Mouse (Mus musculus) C2C12 (cell line): ENCODE measurements at regions not wholly inside any gene's neighbourhood (a gene's known extent, or its start where the extent isn't known, plus 50 kb on each side); places are given as distances from the start of the nearest gene placed in this dataset.

Experiments used
- H3K27me3 ChIP-seq: one replicate; pipeline ENCODE4 v1.6.1; 2011; ENCODE audit not compliant: control insufficient read depth, insufficient read depth, insufficient read length
- H3K36me3 ChIP-seq: one replicate; pipeline ENCODE4 v1.6.1; 2011; ENCODE audit not compliant: control insufficient read depth, insufficient read depth
- H3K4me3 ChIP-seq: one replicate; pipeline ENCODE4 v1.5.1; 2011; ENCODE audit warnings: mild to moderate bottlenecking, control low read depth; ENCODE audit not compliant: poor library complexity, insufficient read depth, severe bottlenecking
- H3K79me2 ChIP-seq: one replicate; pipeline ENCODE4 v1.6.1; 2011; ENCODE audit not compliant: control insufficient read depth, insufficient read depth
- H3K79me3 ChIP-seq: one replicate; pipeline ENCODE4 v1.6.1; 2011; ENCODE audit warnings: low read depth, control low read depth
- H3ac ChIP-seq: one replicate; pipeline ENCODE3; 2011; ENCODE audit warnings: low read depth; ENCODE audit not compliant: control insufficient read depth, insufficient read length
- CEBPB ChIP-seq: IDR thresholded peaks from one replicate; pipeline ENCODE4 v1.6.1; 2011; ENCODE audit warnings: low read depth, mild to moderate bottlenecking, control low read depth, moderate library complexity
- CTCF ChIP-seq: IDR thresholded peaks from one replicate; pipeline ENCODE4 v1.5.1; 2011; ENCODE audit not compliant: control insufficient read depth, insufficient read depth, insufficient read length
- FOSL1 ChIP-seq: IDR thresholded peaks from one replicate; pipeline ENCODE4 v1.8.0; 2011; ENCODE audit warnings: mild to moderate bottlenecking, low read length; ENCODE audit not compliant: poor library complexity, insufficient read depth, severe bottlenecking
- MAX ChIP-seq: IDR thresholded peaks from one replicate; pipeline ENCODE4 v1.6.1; 2011; ENCODE audit warnings: mild to moderate bottlenecking, control low read depth
- MYOD1 ChIP-seq: IDR thresholded peaks from one replicate; pipeline ENCODE4 v1.6.1; 2011; ENCODE audit warnings: low read depth; ENCODE audit not compliant: control insufficient read depth, insufficient read length
- MYOG ChIP-seq: IDR thresholded peaks from one replicate; pipeline ENCODE4 v1.6.1; 2011; ENCODE audit not compliant: control insufficient read depth, insufficient read length; ENCODE audit errors: extremely low read depth
- USF1 ChIP-seq: IDR thresholded peaks from one replicate; pipeline ENCODE4 v1.6.1; 2011; ENCODE audit warnings: low read depth, mild to moderate bottlenecking, control low read depth, moderate library complexity

DNA sequence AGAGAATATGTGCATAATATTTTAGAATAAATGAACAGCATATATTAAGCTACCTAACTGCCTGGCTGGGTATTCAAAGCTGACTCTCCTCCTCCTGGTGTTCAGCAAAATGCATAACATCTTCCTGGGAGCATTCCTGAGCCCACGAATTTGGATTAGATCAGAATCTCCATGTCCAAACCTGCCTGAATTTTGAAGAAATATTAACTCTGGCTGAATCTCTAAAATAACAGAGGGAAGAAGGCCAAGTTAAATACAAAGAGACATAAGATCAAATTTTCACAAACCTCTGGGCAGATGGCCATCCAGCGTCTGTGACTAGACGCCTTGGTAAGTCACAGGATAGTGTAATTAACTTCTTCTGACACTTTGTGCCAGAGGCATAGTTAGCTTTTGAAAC lies 95.2 kb upstream of the Lifr start:
- Histone ChIP-seq H3K4me3 (no peak overlapping the region), H3K79me3 (no peaks in the 10 kb centered on the region), H3ac (no peak overlapping the region), H3K27me3 (no peaks in the 10 kb centered on the region), H3K79me2 (no peaks in the 10 kb centered on the region), H3K36me3 (no peaks in the 10 kb centered on the region)
- TF ChIP-seq CEBPB: no peak
- TF ChIP-seq MYOG: no peak
- no peak for TF ChIP-seq CTCF
- no peak for TF ChIP-seq MAX
- TF ChIP-seq FOSL1: no peak
- TF ChIP-seq MYOD1: no peak
- TF ChIP-seq USF1: no peak

DNA sequence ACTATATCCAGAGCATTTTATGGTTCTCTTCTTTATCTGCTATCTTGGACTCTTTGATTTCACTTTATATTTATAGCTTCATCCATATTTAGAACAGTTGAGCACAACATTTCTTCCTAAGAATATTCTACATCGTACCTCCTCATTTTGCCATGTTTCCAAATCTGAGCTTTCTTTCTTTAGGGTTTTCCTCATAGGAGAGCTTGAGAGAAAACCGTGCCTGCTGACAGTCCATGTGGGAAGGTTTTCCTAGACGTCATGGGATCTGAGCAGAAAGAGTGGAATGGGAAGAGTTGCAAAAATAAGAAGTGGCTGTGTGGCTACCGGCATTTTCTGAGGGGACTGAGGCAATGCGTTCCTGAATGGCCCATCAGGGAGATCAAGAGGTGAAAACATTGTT lies 92.5 kb upstream of the Lifr start:
- H3ac ChIP-seq: no peak overlapping the region
- H3K4me3 ChIP-seq: no peak overlapping the region
- no peaks in the 10 kb centered on the region for H3K79me2 ChIP-seq
- no peaks in the 10 kb centered on the region for H3K79me3 ChIP-seq
- no peak for TF ChIP-seq MYOG
- TF ChIP-seq CTCF: no peak
- TF ChIP-seq MYOD1: no peak
- no peak for TF ChIP-seq MAX
- TF ChIP-seq USF1: no peak
- TF ChIP-seq CEBPB: no peak
- no peak for TF ChIP-seq FOSL1
- H3K36me3 ChIP-seq: no peaks in the 10 kb centered on the region
- no peaks in the 10 kb centered on the region for H3K27me3 ChIP-seq

- H3K4me3 ChIP-seq: no peak overlapping the region
- no peaks in the 10 kb centered on the region for H3K79me3 ChIP-seq
- TF ChIP-seq FOSL1: no peak
- no peak for TF ChIP-seq USF1
- TF ChIP-seq CEBPB: no peak
- no peak for TF ChIP-seq MYOD1
- TF ChIP-seq MAX: no peak
- TF ChIP-seq MYOG: no peak
- no peak for TF ChIP-seq CTCF
- H3K79me2 ChIP-seq: no peaks in the 10 kb centered on the region
- no peaks in the 10 kb centered on the region for H3K27me3 ChIP-seq
- H3K36me3 ChIP-seq: no peaks in the 10 kb centered on the region
- no peak overlapping the region for H3ac ChIP-seq
Observed at GRCm38 (mm10) chr15:6998576-6999070, 91.8 kb upstream of the Lifr start.

- H3ac ChIP-seq: no peak overlapping the region
- H3K4me3 ChIP-seq: no peak overlapping the region
- H3K79me3 ChIP-seq: no peaks in the 10 kb centered on the region
- no peak for TF ChIP-seq FOSL1
- no peak for TF ChIP-seq MAX
- no peak for TF ChIP-seq USF1
- no peak for TF ChIP-seq CEBPB
- TF ChIP-seq CTCF: no peak
- TF ChIP-seq MYOD1: no peak
- no peak for TF ChIP-seq MYOG
- no peaks in the 10 kb centered on the region for H3K79me2 ChIP-seq
- H3K36me3 ChIP-seq: no peaks in the 10 kb centered on the region
- H3K27me3 ChIP-seq: no peaks in the 10 kb centered on the region
Observed at GRCm38 (mm10) chr15:6999667-7000066, 90.7 kb upstream of the Lifr start.

- Histone ChIP-seq H3K36me3 (no peaks in the 10 kb centered on the region), H3ac (no peak overlapping the region), H3K4me3 (no peak overlapping the region), H3K27me3 (no peaks in the 10 kb centered on the region), H3K79me2 (no peaks in the 10 kb centered on the region), H3K79me3 (no peaks in the 10 kb centered on the region)
- TF ChIP-seq FOSL1: no peak
- no peak for TF ChIP-seq CEBPB
- TF ChIP-seq CTCF: no peak
- TF ChIP-seq MYOG: no peak
- no peak for TF ChIP-seq USF1
- TF ChIP-seq MAX: no peak
- TF ChIP-seq MYOD1: no peak
Observed at GRCm38 (mm10) chr15:7002226-7002625, 88.2 kb upstream of the Lifr start.

- no peaks in the 10 kb centered on the region for H3K36me3 ChIP-seq
- no peaks in the 10 kb centered on the region for H3K79me2 ChIP-seq
- H3ac ChIP-seq: no peak overlapping the region
- no peak overlapping the region for H3K4me3 ChIP-seq
- H3K27me3 ChIP-seq: no peaks in the 10 kb centered on the region
- H3K79me3 ChIP-seq: no peaks in the 10 kb centered on the region
- no peak for TF ChIP-seq CEBPB
- TF ChIP-seq CTCF: no peak
Observed at GRCm38 (mm10) chr15:7003311-7003710, 87.1 kb upstream of the Lifr start.
